Mouse (Mus musculus) layer of hippocampus, adult 8-10 months (tissue): ENCODE measurements at regions not wholly inside any gene's neighbourhood (a gene's known extent, or its start where the extent isn't known, plus 50 kb on each side); places are given as distances from the start of the nearest gene placed in this dataset.

Experiments
- DNase-seq, 2 experiments: peaks; one replicate each; pipeline ENCODE4 v3.0.0; 2022; ENCODE audit warnings: low spot score in 2 of 2

DNA sequence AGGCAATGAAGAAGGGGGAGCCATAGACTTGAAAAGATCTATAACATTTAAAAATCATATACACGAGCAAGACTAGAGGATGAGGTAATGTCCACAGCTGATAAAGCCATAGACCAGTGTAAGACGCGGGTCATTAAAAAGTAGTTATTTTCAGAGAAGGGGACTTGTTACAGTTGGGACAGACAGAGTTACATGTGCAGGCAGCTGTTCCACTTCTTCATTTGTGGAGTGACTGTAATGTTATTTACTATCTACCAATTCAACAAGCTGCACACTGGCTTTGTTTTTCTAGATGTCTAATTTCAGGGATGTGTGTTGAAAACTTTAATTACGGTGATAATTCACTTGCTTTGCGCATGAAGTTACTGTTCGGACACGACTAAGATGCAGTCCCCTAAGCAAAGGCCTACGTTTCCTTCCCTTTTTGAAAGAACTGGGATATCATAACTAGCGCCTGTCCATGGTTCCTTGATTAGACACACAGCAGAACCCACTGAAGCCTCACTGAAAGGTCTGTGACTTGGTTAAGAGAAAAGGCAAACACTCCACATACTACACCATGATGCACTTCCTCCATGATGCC lies 320.7 kb upstream of the Clint1 start:
- DNase-seq: no peak

DNA sequence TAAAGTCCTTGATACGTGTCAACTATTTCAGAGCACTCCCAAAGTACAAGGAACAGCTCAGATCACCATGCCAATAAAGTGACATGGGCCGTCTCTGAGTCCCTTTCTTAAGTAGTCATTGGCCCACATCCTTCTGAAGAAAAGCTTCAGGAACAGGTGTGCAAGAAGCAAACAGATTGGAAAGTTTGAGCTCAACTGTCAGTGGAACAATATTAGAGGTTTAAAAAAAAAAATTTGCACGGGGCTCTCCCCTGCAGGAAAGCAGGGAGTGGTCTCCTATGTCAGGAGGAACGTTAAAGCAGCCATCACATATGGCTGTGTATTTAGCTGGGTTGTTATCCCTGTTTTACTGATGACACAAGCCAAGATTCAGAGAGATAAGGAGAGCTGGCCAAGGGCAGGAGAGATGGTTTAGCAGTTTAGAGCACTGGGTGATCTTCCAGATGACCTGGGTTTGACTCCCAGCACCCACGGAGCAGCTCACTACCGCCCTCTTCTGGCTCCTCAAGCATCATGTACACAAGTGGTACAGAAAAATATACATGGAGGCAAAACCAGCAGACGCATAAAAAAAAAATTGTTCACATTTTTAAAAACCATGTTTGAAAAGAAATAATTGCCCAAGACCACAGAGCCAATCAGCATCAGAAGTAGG lies 318.3 kb upstream of the Clint1 start:
- no peak for DNase-seq

GRCm38 (mm10) chr11:45535501-45536025 lies 316.3 kb upstream of the Clint1 start:
- DNase-seq: no peak

DNA sequence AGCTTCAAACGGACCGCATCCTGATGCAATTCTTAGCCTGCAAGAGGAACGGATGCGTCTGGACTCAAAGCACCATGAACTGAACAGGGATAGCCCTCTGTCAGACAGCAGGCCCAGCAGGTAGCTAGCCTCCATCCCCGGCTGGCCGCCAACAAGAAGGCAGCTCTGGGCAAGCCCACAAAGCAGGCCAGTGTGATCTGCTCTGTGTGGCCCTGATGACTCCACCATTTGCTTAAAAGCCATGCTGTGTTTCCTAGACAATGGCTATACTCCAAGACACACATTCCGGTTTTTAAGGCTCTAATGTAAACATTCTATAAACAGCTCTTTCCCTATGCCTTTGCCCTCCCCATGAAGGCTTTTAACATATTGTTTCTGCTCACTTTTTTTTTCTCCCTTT lies 313.8 kb upstream of the Clint1 start:
- DNase-seq: no peak

DNA sequence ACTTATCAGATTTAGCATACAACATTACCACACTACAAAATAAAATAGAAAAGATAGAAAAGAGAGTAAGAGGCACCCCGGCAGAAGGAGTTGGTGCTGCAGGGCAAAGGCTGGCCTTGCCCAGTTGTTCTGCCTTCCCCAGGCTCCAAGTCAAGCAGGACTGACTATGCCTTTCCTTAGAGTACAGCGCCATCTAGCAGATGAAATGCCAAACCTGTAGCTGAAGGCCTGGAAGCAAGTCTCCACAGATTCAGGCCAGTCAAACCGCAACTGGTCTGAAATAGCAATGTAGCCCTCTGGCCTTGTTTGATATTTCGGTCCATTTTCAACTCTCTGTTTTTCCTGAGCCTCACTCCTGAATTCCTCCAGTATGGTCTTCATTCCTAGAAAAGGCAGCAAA lies 312.4 kb upstream of the Clint1 start:
- peak; percentile 39 to 67 for DNase-seq

DNA sequence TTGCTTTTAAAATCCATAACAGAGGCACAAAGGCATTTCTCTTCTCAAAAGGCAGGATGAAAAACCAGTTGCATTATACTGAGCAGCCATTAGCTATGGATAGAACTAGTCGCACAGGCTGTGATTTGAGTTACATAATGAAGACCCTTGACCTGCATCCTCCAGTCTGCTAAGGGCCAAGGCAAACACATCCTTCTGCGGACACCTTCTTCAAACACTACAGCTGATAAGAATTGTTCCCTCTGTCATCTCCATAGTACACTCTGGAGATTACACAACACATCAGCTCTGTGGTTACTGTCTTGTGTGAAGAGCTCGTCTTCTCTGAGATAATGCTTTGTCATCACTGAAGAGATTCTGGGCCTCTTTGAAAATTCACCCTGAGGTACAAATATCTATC lies 307.3 kb upstream of the Clint1 start:
- no peak for DNase-seq

GRCm38 (mm10) chr11:45545896-45546626 lies 305.8 kb upstream of the Clint1 start:
- DNase-seq: no peak

- DNase-seq: no peak
Observed at GRCm38 (mm10) chr11:45546861-45547260, 305.0 kb upstream of the Clint1 start.

DNA sequence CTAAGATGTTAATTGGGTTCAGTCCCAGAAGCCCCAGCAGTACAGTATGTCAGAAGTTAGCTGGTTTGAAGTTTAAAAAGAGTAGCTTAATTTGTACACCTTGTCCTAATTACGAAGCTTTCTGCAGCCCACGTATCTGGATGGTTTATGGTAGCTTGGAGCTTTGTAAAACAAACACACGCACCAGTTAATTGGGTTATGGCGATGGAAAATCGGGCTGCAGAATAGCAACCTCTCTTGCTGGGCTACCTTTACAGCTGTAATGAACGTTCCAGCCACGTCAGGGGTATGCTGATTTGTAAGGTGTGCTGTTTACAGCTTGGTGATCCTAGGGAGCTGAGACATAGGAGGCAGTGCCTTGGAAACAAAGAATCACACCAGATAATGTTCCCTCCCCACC lies 301.5 kb upstream of the Clint1 start:
- no peak for DNase-seq

- DNase-seq: peak; percentile 7 to 12
Observed at GRCm38 (mm10) chr11:45577469-45578154, 274.2 kb upstream of the Clint1 start.

DNA sequence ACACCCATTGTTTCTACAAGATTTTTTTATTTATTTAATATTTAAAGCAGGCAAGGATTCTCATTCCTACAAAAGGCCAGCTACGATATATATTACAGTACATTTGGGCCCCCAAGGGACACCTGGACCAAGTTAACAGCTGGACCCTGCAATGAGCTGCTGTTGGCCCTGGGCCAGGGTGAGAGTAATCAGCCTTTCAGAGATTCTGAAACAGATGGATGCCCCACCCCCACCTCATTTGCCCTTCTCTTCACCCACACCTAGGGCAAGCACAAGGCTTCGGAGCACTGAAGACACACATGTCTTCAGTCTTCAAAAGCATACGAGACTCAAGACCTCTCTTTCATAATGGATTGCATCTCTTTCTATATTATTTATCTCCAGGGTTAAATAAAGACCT lies 259.5 kb upstream of the Clint1 start:
- DNase-seq: no peak

DNA sequence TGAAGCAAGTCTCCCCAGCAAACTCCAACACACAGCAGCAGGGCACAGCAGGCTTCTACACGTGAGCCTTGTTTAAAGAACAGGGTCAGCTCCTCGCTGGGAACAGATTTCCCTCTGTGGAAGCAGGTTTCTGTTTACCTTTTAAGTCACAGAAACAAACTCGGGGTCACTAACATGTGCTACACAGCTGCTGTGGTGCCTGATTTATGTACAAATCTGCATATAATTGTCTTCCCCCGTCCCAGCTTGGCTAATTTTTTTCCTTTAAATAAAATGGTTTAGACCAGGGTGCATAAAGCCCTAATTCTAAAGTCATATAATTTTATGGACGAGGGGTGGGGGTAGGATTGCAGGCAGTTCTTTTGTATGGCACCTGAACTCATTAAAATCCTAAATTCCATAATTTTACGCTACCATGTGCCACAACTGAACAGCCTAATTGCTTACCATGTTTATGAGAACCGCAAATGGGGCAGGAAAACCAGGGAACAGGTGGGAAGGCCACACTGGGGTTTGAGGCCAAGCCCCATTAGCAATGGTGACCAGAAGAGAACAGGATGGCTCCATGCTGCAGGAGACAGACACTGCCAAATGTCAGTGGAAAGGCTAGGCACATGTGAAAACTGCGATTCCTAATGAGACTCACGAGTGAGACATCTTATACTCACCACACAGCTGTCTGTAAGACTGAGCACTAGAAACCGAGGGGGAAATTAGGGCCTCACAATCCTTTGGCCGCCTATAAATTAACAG lies 258.8 kb upstream of the Clint1 start:
- DNase-seq: no peak

DNA sequence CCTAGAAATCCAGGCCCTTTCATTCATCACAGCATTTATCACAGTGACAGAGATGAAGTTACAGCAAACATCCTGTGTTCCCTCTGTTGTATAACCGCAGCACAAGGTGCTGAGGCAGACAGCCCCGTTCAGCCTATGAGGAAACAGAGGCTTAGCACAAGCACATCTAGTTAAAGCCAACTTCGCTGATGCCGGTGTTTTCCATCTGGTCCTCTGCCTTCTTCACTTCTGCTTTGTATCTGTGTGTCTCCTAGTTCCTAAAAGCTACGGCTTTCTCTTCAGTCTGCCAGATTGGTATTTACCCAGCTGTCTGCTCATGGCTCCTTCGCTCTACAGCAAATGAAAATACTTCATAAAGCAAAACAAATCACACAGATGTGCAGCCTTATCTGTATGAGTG lies 256.5 kb upstream of the Clint1 start:
- peak in 1 of 2 experiments; percentile 20 for DNase-seq

DNA sequence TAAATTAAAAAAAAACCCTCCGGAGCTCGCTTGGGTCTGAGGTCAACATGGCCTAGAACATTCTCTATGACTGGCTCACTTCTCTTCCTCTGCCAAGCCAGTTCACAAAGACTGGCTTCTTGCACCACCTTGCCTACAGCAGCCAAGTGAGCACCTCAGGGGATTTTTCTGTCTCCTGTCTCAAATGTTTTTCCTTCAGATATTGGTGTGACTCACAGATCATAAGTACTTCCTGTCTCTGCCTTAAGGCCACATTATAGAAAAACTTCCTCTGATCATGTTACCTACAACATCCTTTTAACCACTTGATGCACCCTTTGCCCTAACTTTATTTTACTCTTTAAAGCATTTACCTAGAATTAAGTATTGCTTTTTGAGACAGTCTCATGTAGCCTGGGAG lies 230.0 kb upstream of the Clint1 start:
- DNase-seq: no peak

GRCm38 (mm10) chr11:45622701-45623100 lies 229.2 kb upstream of the Clint1 start:
- no peak for DNase-seq

- no peak for DNase-seq
Observed at GRCm38 (mm10) chr11:45624233-45624632, 227.6 kb upstream of the Clint1 start.

GRCm38 (mm10) chr11:45629250-45629649 lies 222.6 kb upstream of the Clint1 start:
- no peak for DNase-seq

DNA sequence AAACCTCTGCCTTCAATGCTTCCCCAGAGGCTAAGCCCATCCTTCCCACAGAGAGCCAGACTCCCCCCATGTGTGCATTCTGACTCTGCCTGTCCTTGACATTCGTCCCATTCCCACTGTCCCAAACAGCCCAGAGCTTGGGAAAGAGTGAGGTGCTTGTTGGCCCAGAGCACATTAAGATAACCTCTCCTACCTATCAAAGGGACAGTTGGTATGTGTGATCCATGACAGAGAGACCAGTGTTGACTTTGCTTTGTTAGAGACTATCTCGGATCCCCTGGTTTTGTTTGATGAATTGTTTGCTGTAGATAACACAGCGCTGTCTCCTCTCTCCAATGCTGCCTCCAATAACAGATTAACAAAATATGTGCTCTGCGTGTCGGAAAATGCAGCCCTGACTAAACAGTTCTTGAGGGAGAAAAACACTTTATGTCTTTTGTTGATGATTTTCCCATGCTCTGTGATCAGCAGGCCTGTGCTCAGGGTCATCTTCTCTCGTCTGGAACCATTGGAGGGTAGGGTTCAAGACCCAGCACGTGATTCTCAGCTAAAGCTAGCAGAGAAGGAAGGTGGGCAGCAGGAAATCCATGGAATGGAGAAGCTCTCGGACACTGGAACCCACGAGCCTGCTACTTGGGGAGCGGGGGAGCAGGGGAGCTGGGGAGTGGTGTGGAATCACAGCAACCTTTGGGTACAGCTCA lies 217.2 kb upstream of the Clint1 start:
- no peak for DNase-seq

DNA sequence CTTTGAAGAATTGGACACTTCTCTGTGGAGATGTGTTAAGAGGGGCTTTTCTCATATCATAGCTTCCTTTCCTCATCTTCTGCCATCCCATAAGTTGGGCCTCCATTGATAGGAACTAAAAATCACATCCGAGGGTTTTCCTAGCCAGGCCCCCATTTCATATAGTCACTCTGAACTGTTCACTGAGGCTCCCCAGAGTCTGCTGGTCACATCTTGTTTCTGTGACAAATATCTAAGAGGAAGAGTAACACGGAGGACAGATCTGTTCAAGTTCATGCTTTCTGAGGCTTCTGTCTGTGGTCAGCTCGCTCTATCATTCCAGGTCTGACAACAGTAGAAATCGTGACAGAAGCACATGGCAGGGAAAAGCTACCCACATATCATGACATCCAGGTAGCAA lies 216.0 kb upstream of the Clint1 start:
- no peak for DNase-seq

DNA sequence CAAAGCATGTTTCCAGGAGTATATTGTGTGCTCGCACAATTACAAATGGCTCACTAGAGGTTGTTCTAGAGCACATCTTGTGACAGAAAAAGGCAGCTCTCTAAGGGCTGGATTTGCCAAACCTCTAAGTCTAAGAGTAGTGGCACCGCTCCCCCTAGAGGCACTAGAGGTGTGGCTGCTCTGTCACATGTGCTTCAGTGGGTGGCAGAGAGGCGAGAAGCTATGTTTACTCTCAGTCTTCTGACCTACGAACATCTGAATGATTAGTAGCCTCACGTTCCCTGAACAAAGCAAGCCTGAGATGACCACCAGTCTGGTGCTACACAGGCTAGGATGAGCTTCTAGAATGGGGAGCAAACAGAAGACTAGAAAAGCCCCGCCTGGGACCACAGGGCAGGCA lies 212.6 kb upstream of the Clint1 start:
- no peak for DNase-seq
